Mouse (Mus musculus): ENCODE data around the gene Rai14.

- no peak for TF ChIP-seq CTCF (IDR thresholded peaks at IDR 0.05; ENCODE audit: low read depth)
- TF ChIP-seq EP300 (IDR thresholded peaks at IDR 0.05; ENCODE audit: low read depth): no peak
Observed at GRCm38 (mm10) chr15:10623571-10624227, 90.7 kb downstream of the Rai14 start.

Data from liver, postnatal 0 days (tissue).